Mouse (Mus musculus) bone marrow, adult 2 months (tissue): ENCODE data around the gene Ddc.

ENCODE experiments used
- CTCF ChIP-seq: fragments of 200-500 bp; IDR thresholded peaks from 2 replicates; pipeline ENCODE4 v1.5.1; 2011; ENCODE audit warnings: low read length, control low read depth; ENCODE audit not compliant: control insufficient read depth, insufficient read depth
- POLR2A ChIP-seq: fragments of 200-500 bp; IDR thresholded peaks from 2 replicates; pipeline ENCODE4 v1.6.1; 2011; ENCODE audit warnings: low read depth, mild to moderate bottlenecking, control low read depth, low read length, borderline replicate concordance; ENCODE audit not compliant: control insufficient read depth

DNA sequence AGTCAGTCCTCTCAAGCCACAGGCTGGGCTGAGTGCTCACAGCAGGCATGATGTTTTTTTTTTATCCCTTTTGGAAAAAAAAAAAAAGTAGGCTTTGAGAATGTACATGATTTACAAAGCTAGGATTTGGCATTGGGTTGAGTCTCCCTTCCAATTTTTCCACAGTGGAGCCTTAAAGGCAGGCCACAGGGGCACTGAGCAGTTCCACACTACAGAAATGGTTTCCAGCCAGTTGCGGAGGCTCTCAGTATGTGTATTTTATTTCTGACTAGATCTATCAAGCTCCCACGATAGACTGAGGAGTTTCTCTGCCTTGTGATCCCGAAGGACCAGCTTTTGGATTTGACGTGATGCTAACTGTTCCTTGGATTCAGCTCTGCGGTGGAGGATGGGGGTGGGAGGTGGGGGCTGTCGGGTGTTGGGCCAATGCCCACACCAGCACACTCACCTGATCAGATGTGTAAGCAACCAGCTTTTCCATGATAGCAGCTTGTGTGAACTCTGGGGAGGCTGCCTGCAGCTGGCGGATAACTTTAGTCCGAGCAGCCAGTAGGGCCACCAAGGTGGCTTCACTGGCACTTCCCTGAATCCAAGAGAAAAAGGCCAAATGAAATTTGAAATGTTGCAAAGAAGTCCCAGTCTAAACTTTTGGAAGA is 33.4 kb downstream of the Ddc start:
- no peak for TF ChIP-seq POLR2A
- TF ChIP-seq CTCF: no peak
